Mouse (Mus musculus): ENCODE measurements around the gene Camp. TPM values are rescaled to one million over a fixed set of nuclear protein-coding genes. Genes with fewer than 3 reads are reported as not detected.
A peak's percentile ranks its signal among the peaks of the same experiment; 100 is the strongest.

Gene Camp
- 1.3 and 2.1 TPM in 2 replicates for polyA plus RNA-seq (2015; fragmentation: Nextera tagmentation; extraction: Ambion mirVana)

DNA sequence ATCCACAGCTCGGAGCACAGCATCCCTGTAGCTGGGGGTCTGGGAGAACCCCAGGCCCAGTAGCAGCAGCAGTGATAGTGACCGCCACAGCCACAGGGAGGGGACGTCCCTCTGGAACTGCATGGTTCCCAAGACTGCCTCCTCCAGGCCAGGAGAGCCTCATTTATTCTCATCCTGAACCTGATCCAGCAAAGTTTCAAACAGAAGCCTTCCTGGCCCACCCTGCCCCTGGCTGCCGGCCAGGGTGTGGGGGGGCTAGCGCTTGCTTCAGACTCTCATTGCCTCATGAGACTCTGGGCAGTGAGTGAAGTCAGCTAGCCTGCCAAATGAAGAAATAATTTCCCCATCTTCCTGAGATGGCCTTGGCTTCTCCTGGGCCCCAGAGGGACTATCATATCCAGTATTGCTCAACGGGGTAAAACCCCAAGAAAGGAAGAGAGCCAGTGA lies at the start of gene Camp:
TSS of gene Camp (minus strand) at position 306 of the 447 bp plus-strand sequence.
- Histone ChIP-seq H3K36me3 (ENCODE audit: control insufficient read depth, insufficient read depth) (peaks cover 3% of the 10 kb centered on the region; the same call in 1 of the 2 replicates), H3K4me2 (ENCODE audit: low read depth, low read length) (no peak within 1 kb of the TSS), H3K27ac (ENCODE audit: low read length) (no peak within 1 kb of the TSS), H3K9ac (ENCODE audit: low read length) (no peak within 1 kb of the TSS), H3K4me1 (ENCODE audit: control insufficient read depth, insufficient read depth, low read length) (peaks cover 10% of the 10 kb centered on the region; the same call in 1 of the 2 replicates), H3K27me3 (ENCODE audit: control insufficient read depth, insufficient read depth, low read length) (no peaks in the 10 kb centered on the region), H3K9me3 (replicated peaks; ENCODE audit: control insufficient read depth, low read length) (no peaks in the 10 kb centered on the region), H3K4me3 (ENCODE audit: low read length) (no peak within 1 kb of the TSS)
- 55% methylated on average over 6 of the region's 6 CpGs for WGBS
- ATAC-seq (replicated peaks; ENCODE audit: extremely low read depth, insufficient read depth, low FRiP score), result peak; percentile 29; the same call in 1 of the 2 replicates

DNA sequence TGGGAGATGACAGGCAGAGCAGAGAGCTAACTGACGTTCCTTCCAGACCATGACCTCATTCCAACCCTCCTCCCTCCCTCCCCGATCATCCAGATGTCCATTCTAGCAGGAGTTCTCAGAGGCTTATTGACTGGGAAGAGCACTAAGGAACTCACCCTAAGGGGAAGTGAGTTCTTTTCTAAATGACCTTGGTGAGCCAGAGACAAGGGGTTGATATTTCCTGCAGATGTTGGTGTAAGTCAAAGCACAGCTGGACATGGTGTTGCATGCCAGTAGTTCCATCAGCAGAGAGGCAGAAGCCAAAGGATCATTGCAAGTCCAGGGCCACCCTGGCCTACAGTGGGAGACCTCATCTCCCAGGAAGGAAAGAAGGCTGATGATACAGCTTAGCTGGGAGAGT lies 48.6 kb upstream of the Camp start:
- no peak overlapping the region for H3K4me3 ChIP-seq (ENCODE audit: low read length)
- H3K27me3 ChIP-seq (ENCODE audit: control insufficient read depth, insufficient read depth, low read length), result no peaks in the 10 kb centered on the region
- no peaks in the 10 kb centered on the region for H3K9me3 ChIP-seq (replicated peaks; ENCODE audit: control insufficient read depth, low read length)
- H3K36me3 ChIP-seq (ENCODE audit: control insufficient read depth, insufficient read depth), result peaks cover 9% of the 10 kb centered on the region
- no peak for ATAC-seq (replicated peaks; ENCODE audit: extremely low read depth, insufficient read depth, low FRiP score)
- no peak overlapping the region for H3K4me2 ChIP-seq (ENCODE audit: low read depth, low read length)
- H3K9ac ChIP-seq (ENCODE audit: low read length), result no peak overlapping the region
- peak overlapping the region; percentile 36; the same call in 1 of the 2 replicates for H3K27ac ChIP-seq (ENCODE audit: low read length)
- WGBS, result 28% methylated on average over 2 of the region's 2 CpGs
- peaks cover 22% of the 10 kb centered on the region for H3K4me1 ChIP-seq (ENCODE audit: control insufficient read depth, insufficient read depth, low read length)

DNA sequence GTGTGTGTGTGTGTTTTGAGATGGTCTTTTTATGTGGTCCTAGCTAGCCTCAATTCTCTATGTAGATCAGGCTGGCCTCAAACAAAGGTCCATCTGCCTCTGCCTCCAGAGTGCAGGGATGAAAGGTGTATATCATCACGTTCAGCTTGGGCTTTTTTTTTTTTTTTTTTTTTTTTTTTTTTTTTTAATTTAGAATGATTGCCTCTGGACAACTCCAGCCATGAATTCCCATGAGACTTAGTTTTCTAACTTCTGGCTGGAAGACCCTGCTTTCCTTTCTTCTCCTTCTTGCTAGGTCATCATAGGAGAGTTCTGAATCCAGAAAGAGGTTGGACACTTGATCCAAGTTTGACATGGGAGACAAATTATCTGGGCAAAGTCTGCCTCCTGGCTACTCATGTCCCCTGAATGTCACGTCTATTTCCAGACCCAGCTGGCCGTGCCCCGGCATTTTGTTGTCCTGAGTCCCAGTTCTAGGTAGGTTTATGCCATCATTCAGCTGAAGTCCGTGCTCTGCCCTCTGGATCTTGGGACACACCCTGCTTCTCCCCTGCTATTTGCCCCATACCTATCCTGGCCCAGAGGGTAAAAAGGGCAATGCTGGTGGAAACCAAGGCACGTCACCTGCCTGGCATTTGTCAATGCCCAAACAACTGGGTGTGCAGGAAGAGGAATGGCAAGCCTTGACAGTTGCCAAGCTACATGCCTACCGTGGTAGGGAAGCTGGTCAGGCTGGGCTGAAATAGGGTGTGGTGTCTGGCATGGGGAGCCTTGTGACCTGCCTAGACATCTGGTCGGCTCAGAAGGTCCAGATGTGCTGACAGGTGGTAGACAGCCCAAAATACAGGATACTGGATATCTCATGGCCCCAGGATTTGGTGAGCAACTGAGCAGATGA lies 47.1 kb upstream of the Camp start:
- Histone ChIP-seq H3K36me3 (ENCODE audit: control insufficient read depth, insufficient read depth) (peaks cover 21% of the 10 kb centered on the region), H3K4me2 (ENCODE audit: low read depth, low read length) (no peak overlapping the region), H3K27ac (ENCODE audit: low read length) (no peak overlapping the region), H3K4me3 (ENCODE audit: low read length) (no peak overlapping the region), H3K9me3 (replicated peaks; ENCODE audit: control insufficient read depth, low read length) (no peaks in the 10 kb centered on the region), H3K4me1 (ENCODE audit: control insufficient read depth, insufficient read depth, low read length) (peaks cover 22% of the 10 kb centered on the region), H3K27me3 (ENCODE audit: control insufficient read depth, insufficient read depth, low read length) (no peaks in the 10 kb centered on the region), H3K9ac (ENCODE audit: low read length) (no peak overlapping the region)
- WGBS, result 66% methylated on average over 8 of the region's 8 CpGs
- ATAC-seq (replicated peaks; ENCODE audit: extremely low read depth, insufficient read depth, low FRiP score), result no peak

DNA sequence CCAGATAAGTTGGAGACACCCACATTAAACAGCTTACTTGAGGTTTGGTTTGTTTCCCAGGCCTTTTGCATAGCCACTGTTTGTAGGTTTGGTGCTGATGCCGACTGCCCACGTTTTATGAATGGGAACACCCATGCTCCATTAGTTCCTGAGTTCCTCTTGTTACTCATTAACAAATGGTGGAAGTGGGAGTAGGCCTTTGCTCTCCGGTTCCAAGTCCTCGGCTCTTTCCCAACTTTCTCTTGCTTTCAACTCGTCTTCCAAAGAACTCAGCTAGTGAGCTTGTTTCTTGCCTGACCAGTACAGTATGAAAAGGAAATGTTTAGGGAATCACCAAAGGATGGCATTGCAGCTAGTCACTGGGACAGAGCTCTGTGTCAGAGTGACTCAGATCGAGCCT lies 46.2 kb upstream of the Camp start:
- Histone ChIP-seq H3K4me3 (ENCODE audit: low read length) (no peak overlapping the region), H3K4me2 (ENCODE audit: low read depth, low read length) (no peak overlapping the region), H3K27me3 (ENCODE audit: control insufficient read depth, insufficient read depth, low read length) (no peaks in the 10 kb centered on the region), H3K9me3 (replicated peaks; ENCODE audit: control insufficient read depth, low read length) (no peaks in the 10 kb centered on the region), H3K4me1 (ENCODE audit: control insufficient read depth, insufficient read depth, low read length) (peaks cover 22% of the 10 kb centered on the region), H3K27ac (ENCODE audit: low read length) (0 out of 2 replicates have a peak overlapping the region, but pooled peaks have one; percentile 21), H3K36me3 (ENCODE audit: control insufficient read depth, insufficient read depth) (peaks cover 30% of the 10 kb centered on the region), H3K9ac (ENCODE audit: low read length) (no peak overlapping the region)
- 77% methylated on average over 6 of the region's 6 CpGs for WGBS
- ATAC-seq (replicated peaks; ENCODE audit: extremely low read depth, insufficient read depth, low FRiP score), result no peak

DNA sequence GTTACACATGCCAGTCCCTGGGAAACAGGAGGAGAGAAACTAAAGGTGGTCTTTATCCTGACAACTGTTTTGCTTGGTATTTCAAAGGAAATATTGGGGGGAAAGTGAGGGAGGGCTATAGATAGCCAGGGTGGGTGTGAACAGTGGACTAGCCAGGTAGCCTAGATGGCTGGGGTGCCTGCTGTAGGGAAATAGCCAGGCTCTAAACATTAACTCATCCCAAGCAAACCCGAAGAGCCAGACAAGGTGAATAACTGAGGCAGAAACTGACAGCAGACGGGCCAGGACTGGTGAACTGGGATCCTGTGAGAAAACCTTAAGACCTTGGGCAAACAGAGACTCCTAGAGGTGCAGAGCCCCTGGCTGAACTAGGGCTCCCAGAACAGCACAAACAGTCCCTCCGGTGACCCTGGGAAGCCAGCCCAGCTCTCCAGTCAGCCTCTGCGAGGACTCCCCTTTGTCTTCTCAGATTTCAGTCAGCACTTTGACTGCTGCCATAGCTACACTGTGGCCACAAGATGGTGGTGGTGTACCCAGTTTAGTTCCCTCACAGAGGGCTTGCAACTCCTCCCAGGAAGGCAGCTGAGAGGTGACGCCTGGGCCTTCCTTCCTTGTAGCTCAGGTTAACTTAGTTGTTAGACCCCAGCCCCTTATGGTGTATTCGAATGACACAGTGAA lies 45.1 kb upstream of the Camp start:
- Histone ChIP-seq H3K4me1 (ENCODE audit: control insufficient read depth, insufficient read depth, low read length) (peaks cover 19% of the 10 kb centered on the region), H3K36me3 (ENCODE audit: control insufficient read depth, insufficient read depth) (peaks cover 40% of the 10 kb centered on the region), H3K9me3 (replicated peaks; ENCODE audit: control insufficient read depth, low read length) (no peaks in the 10 kb centered on the region), H3K27me3 (ENCODE audit: control insufficient read depth, insufficient read depth, low read length) (no peaks in the 10 kb centered on the region), H3K4me3 (ENCODE audit: low read length) (no peak overlapping the region), H3K9ac (ENCODE audit: low read length) (peak overlapping the region; percentile 31; the same call in 1 of the 2 replicates), H3K27ac (ENCODE audit: low read length) (peak overlapping the region; percentile 72), H3K4me2 (ENCODE audit: low read depth, low read length) (no peak overlapping the region)
- WGBS, result 25% methylated on average over 6 of the region's 6 CpGs
- ATAC-seq (replicated peaks; ENCODE audit: extremely low read depth, insufficient read depth, low FRiP score), result peak; percentile 78

DNA sequence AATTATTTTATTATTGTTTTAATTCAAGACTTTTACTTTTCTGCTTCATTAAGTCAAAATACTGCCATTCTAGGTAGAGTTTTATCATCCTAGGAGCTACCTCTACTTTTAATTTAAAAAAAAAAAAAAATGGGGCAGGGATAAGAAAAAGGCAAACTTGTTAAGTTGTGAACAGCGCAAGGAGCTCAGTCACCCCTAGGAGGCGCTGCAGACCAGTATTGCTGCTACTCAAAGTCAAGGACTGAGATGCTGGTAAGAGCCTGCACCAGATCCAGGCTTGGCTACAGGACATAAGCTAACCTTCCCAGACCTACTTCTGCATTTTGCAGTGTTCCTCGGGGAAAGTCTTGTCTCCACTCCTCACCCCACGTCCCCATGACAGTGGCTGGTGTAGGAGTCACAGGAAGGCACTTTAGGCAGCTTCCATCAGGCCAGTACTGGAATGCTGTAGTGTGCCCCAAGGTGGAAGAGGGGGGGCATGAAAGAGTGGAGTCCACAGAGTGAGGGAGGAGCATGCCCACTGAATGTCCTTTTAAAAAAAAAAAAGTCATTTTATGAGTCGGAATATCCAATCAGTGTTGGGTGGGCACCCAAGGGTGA lies 43.3 kb upstream of the Camp start:
- H3K9ac ChIP-seq (ENCODE audit: low read length), result no peak overlapping the region
- no peak overlapping the region for H3K4me3 ChIP-seq (ENCODE audit: low read length)
- H3K9me3 ChIP-seq (replicated peaks; ENCODE audit: control insufficient read depth, low read length), result no peaks in the 10 kb centered on the region
- H3K4me2 ChIP-seq (ENCODE audit: low read depth, low read length), result no peak overlapping the region
- peaks cover 13% of the 10 kb centered on the region for H3K4me1 ChIP-seq (ENCODE audit: control insufficient read depth, insufficient read depth, low read length)
- no peaks in the 10 kb centered on the region for H3K27me3 ChIP-seq (ENCODE audit: control insufficient read depth, insufficient read depth, low read length)
- 55% methylated on average over 5 of the region's 5 CpGs for WGBS
- peaks cover 53% of the 10 kb centered on the region for H3K36me3 ChIP-seq (ENCODE audit: control insufficient read depth, insufficient read depth)
- ATAC-seq (replicated peaks; ENCODE audit: extremely low read depth, insufficient read depth, low FRiP score), result no peak
- no peak overlapping the region for H3K27ac ChIP-seq (ENCODE audit: low read length)

DNA sequence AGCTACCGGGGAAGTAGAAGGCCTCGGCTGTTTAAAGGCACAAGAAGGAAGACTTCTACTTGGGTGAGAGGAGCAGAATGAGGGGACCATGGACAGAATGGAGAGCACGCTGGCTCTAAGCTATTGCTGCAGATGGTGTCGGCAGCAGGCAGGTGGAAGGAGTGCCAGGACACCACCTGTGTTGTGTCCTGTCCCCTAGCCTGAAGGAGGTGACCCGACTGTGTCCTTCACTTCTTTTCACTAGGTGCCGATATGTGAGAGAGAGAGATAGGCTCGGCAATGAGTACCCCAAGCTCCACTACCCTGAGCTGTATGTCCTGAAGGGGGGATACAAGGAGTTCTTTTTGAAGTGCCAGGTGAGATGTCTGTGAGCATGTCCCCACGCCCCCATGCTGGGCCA lies 42.1 kb upstream of the Camp start:
- no peak overlapping the region for H3K4me3 ChIP-seq (ENCODE audit: low read length)
- H3K27ac ChIP-seq (ENCODE audit: low read length), result no peak overlapping the region
- H3K9me3 ChIP-seq (replicated peaks; ENCODE audit: control insufficient read depth, low read length), result no peaks in the 10 kb centered on the region
- no peak overlapping the region for H3K9ac ChIP-seq (ENCODE audit: low read length)
- H3K36me3 ChIP-seq (ENCODE audit: control insufficient read depth, insufficient read depth), result peaks cover 63% of the 10 kb centered on the region
- ATAC-seq (replicated peaks; ENCODE audit: extremely low read depth, insufficient read depth, low FRiP score), result no peak
- peaks cover 10% of the 10 kb centered on the region for H3K4me1 ChIP-seq (ENCODE audit: control insufficient read depth, insufficient read depth, low read length)
- H3K27me3 ChIP-seq (ENCODE audit: control insufficient read depth, insufficient read depth, low read length), result no peaks in the 10 kb centered on the region
- no peak overlapping the region for H3K4me2 ChIP-seq (ENCODE audit: low read depth, low read length)
- 86% methylated on average over 8 of the region's 8 CpGs for WGBS

DNA sequence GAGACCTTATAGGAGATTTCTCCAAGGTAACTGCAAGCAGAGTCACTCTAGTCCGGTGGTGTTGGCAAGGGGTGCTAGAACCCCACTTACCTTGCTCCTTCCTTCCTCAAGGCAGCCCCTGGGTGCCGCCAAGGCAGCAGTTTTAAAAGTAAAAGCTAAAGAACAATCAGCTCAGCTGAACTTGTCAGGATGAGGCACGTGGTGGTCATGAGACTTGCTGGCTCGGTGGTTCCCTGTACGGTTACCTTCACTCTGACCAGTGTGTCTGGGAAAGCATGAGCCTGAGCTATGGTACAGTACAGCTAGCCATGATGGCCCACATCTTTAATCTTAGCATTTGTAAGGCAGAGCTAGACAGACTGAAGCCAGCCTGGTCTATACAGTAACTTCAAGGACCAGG lies 37.9 kb upstream of the Camp start:
- 92% methylated on average over 5 of the region's 5 CpGs for WGBS
- H3K27ac ChIP-seq (ENCODE audit: low read length), result no peak overlapping the region
- H3K36me3 ChIP-seq (ENCODE audit: control insufficient read depth, insufficient read depth), result peaks cover 88% of the 10 kb centered on the region

More for the DNA sequence above, 37.9 kb upstream of the Camp start:
- Histone ChIP-seq H3K9ac (ENCODE audit: low read length) (no peak overlapping the region), H3K4me1 (ENCODE audit: control insufficient read depth, insufficient read depth, low read length) (no peaks in the 10 kb centered on the region), H3K27me3 (ENCODE audit: control insufficient read depth, insufficient read depth, low read length) (no peaks in the 10 kb centered on the region), H3K4me2 (ENCODE audit: low read depth, low read length) (no peak overlapping the region), H3K9me3 (replicated peaks; ENCODE audit: control insufficient read depth, low read length) (no peaks in the 10 kb centered on the region), H3K4me3 (ENCODE audit: low read length) (no peak overlapping the region)
- no peak for ATAC-seq (replicated peaks; ENCODE audit: extremely low read depth, insufficient read depth, low FRiP score)
